Comparison of ENCODE assay signal across 13 mouse cellular contexts in genomic region chr11:96429891-96430290, GRCm38 (mm10).
"Had no signal": no experiment of that assay in that cellular context is flagged by ENCODE, and none has a peak within 500 bp of the region (broad histone marks: within the 10 kb centered on the region; RNA-seq: fewer than 3 reads in every experiment).

No protein-coding gene starts in this region.

- H3K4me2 ChIP-seq: liver, embryonic 12.5 days; lung, embryonic 14.5 days; stomach, embryonic 15.5 days had no signal

- H3K4me1 ChIP-seq: midbrain, embryonic 10.5 days had no signal

- H3K27ac ChIP-seq: left cerebral cortex, adult 2 months; limb, embryonic 10.5 days; liver, embryonic 12.5 days; midbrain, embryonic 10.5 days; stomach, embryonic 15.5 days had no signal

- ATAC-seq: liver, embryonic 12.5 days; midbrain, embryonic 16.5 days had no signal

- H3K4me3 ChIP-seq: left cerebral cortex, adult 2 months; limb, embryonic 10.5 days; liver, embryonic 12.5 days; midbrain, embryonic 10.5 days; stomach, embryonic 15.5 days had no signal

- DNase-seq: kidney, postnatal 25 days; lung, embryonic 14.5 days; lung, postnatal 10 days; lung, postnatal 4 days; right cerebral cortex, postnatal 14 days; thymus, adult 2 months; thymus, postnatal 25 days had no signal

- H3K9me3 ChIP-seq: limb, embryonic 10.5 days; liver, embryonic 12.5 days; midbrain, embryonic 10.5 days; stomach, embryonic 15.5 days had no signal

- H3K36me3 ChIP-seq: limb, embryonic 10.5 days; liver, embryonic 12.5 days; midbrain, embryonic 10.5 days; stomach, embryonic 15.5 days had no signal

- H3K9ac ChIP-seq: liver, embryonic 12.5 days; lung, embryonic 14.5 days; stomach, embryonic 15.5 days had no signal
